In the genomic region with DNA sequence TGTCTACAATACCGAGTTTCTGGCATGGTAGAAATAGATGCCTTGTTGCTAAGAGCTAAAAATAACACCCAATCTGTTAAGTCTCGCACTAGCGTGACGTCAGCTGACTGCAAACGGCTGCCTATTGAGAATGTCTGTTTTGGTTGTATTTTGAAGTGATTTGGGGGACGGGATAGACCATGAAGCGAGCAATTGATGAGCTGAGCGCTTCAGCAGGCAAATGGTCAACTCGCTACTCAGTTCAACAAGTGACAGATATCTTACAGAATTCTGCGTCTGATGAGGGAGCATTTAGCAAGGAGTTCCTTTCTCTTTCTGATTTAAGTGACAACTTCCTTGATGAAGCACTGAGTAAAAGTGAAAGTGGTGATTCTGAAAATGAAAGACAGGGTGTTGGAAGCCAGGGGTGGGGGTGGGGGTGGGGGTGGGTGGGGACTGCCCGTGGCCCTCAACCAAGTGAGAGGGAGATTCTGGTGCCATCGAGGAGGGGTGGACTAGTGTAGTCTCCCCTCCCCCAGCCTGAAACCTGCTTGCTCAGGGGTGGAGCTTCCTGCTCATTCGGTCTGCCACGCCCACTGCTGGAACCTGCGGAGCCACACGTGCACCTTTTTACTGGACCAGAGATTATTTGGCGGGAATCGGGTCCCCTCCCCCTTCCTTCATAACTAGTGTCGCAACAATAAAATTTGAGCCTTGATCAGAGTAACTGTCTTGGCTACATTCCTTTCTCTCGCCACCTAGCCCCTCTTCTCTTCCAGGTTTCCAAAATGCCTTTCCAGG, we compare ENCODE assay signal across 1 mouse cellular context.
TF ChIP-seq lines count a peak whose summit lies in the region.

No protein-coding gene starts in this region.

TF ChIP-seq in CH12.LX, 34 proteins besides CTCF, POLR2A, EP300 and RAD21:
- peak; percentile 33; the same call in 1 of the 2 replicates for TF ChIP-seq JUN (IDR thresholded peaks at IDR 0.05; ENCODE audit: insufficient read depth, low read depth, low read length)
- peak; percentile 75 for TF ChIP-seq SIN3A (IDR thresholded peaks at IDR 0.05; ENCODE audit: low read length)
- peak; percentile 60; the same call in 1 of the 2 replicates for TF ChIP-seq MAFK (IDR thresholded peaks at IDR 0.05; ENCODE audit: insufficient replicate concordance, low read length)
- TF ChIP-seq ETS1 (conservative IDR thresholded peaks at IDR 0.05; ENCODE audit: low read depth, low read length): peak; percentile 88
- TF ChIP-seq ELF1 (IDR thresholded peaks at IDR 0.05; ENCODE audit: low read depth, low read length): peak; percentile 45; the same call in 1 of the 2 replicates
- TF ChIP-seq MEF2A (IDR thresholded peaks at IDR 0.05; ENCODE audit: borderline replicate concordance, low read depth, low read length): peak; percentile 91
- TF ChIP-seq BHLHE40 (IDR thresholded peaks at IDR 0.05; ENCODE audit: low read depth, low read length): peak; percentile 51
- TF ChIP-seq IRF4 (IDR thresholded peaks at IDR 0.05; ENCODE audit: low read depth, low read length): peak; percentile 90
- TF ChIP-seq JUND (conservative IDR thresholded peaks at IDR 0.05; ENCODE audit: low read depth, low read length): peak; percentile 68
- TF ChIP-seq MAZ (IDR thresholded peaks at IDR 0.05; ENCODE audit: low read depth, low read length): 0 out of 2 replicates have a peak, but pooled peaks have one; percentile 54
- TF ChIP-seq MXI1 (IDR thresholded peaks at IDR 0.05; ENCODE audit: low read depth, low read length): peak; percentile 35; the same call in 1 of the 2 replicates
TF ChIP-seq in CH12.LX: peak in this region for 11; not testable (repeated sequence) for 23.
